Mouse (Mus musculus) intestine, embryonic 16.5 days (tissue): ENCODE measurements around the gene Becn1. TPM values are rescaled to one million over a fixed set of nuclear protein-coding genes. Genes with fewer than 3 reads are reported as not detected.
"Not testable (repeated sequence)": the region's sequence is repeated elsewhere in the genome, so short reads cannot be mapped to it uniquely, and the experiment has no call there.

Experiments used
- ATAC-seq: fragments of 200-750 bp; cut with Nextera tagmentation; 2 replicates; pipeline ENCODE4 v1.8.0; 2017; ENCODE audit warnings: moderate TSS enrichment, moderate library complexity
- H3K27ac ChIP-seq: fragments of 300-500 bp; sonication (generic); 2 replicates; pipeline ENCODE4 v1.5.1; 2014; ENCODE audit warnings: mild to moderate bottlenecking, low read length
- H3K27me3 ChIP-seq: fragments of 300-500 bp; sonication (generic); replicated peaks from 2 replicates; pipeline ENCODE4 v1.6.1; 2014; ENCODE audit warnings: low read length, control low read depth, mixed read lengths; ENCODE audit not compliant: control insufficient read depth, insufficient read depth
- H3K36me3 ChIP-seq: fragments of 300-500 bp; sonication (generic); 2 replicates; pipeline ENCODE4 v1.6.1; 2014; ENCODE audit warnings: low read length, control low read depth; ENCODE audit not compliant: control insufficient read depth, insufficient read depth
- H3K4me1 ChIP-seq: fragments of 300-500 bp; sonication (generic); 2 replicates; pipeline ENCODE4 v1.6.1; 2014; ENCODE audit warnings: low read length, control low read depth, mixed read lengths; ENCODE audit not compliant: control insufficient read depth, insufficient read depth
- H3K4me2 ChIP-seq: fragments of 300-500 bp; sonication (generic); 2 replicates; pipeline ENCODE4 v1.6.1; 2014; ENCODE audit warnings: low read depth, low read length, control low read depth
- H3K4me3 ChIP-seq: fragments of 300-500 bp; sonication (generic); 2 replicates; pipeline ENCODE4 v1.5.1; 2014; ENCODE audit warnings: mild to moderate bottlenecking, low read length
- H3K9ac ChIP-seq: fragments of 300-500 bp; sonication (generic); 2 replicates; pipeline ENCODE4 v1.6.1; 2014; ENCODE audit warnings: low read depth, low read length
- H3K9me3 ChIP-seq: fragments of 300-500 bp; sonication (generic); 2 replicates; pipeline ENCODE4 v1.6.1; 2016; ENCODE audit warnings: low read length, control low read depth; ENCODE audit not compliant: control insufficient read depth
- WGBS: fragments of 180-500 bp; shearing (Covaris S2); extraction: QIAGEN DNeasy Blood & Tissue Kit; methylation state at CpG from one replicate; pipeline ENCODE4 v1.1.7; 2014; 5-methylcytosine and 5-hydroxymethylcytosine counted together
- polyA plus RNA-seq: library from polyadenylated mRNA; unstranded; fragments of >200 nt; fragmentation: Nextera tagmentation; extraction: Ambion mirVana; gene quantifications from 2 replicates; pipeline ENCODE4 v1.2.1, GENCODE M21; 2015

Gene Becn1
- polyA plus RNA-seq, 1 experiment from 2014 or later: 145 TPM

DNA sequence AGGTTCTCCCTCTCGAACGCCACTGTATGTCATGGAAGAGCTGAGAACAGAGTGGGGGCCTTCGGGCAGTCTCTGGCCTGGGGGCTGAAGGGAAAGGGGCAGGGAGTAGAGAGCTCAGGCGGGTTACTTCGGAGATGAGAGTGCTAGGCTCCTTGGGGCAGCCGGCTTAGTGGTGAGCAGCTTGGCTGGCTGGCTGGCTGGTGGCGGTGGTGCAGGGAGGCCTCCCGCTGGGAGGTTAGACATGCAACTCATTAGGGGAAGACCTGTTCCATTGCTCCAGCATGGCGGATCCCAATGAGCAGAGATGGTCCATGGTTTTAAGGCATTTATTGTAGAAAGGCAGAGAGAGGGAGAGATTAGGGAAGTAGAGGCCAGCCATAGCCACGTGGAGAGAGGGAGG, 31.9 kb upstream of the Becn1 start:
- H3K4me2 ChIP-seq: 0 out of 2 replicates have a peak overlapping the region, but pooled peaks have one; percentile 2
- H3K27ac ChIP-seq: no peak overlapping the region
- H3K4me1 ChIP-seq: peaks cover 12% of the 10 kb centered on the region
- no peaks in the 10 kb centered on the region for H3K9me3 ChIP-seq
- 53% methylated on average over 10 of the region's 10 CpGs for WGBS
- peak overlapping the region; percentile 17; the same call in 1 of the 2 replicates for H3K4me3 ChIP-seq
- ATAC-seq: no peak
- no peaks in the 10 kb centered on the region for H3K27me3 ChIP-seq
- H3K9ac ChIP-seq: no peak overlapping the region
- H3K36me3 ChIP-seq: no peaks in the 10 kb centered on the region

GRCm38 (mm10) chr11:101332537-101332936, 30.5 kb upstream of the Becn1 start:
- Histone ChIP-seq H3K36me3 (no peaks in the 10 kb centered on the region), H3K4me2 (peak overlapping the region; percentile 21; the same call in 1 of the 2 replicates), H3K27me3 (no peaks in the 10 kb centered on the region), H3K4me1 (peaks cover 9% of the 10 kb centered on the region), H3K9ac (no peak overlapping the region), H3K27ac (no peak overlapping the region), H3K9me3 (no peaks in the 10 kb centered on the region), H3K4me3 (peak overlapping the region; percentile 20)
- WGBS: 64% methylated on average over 3 of the region's 3 CpGs
- ATAC-seq: no peak

GRCm38 (mm10) chr11:101330961-101331360, 28.9 kb upstream of the Becn1 start:
- H3K36me3 ChIP-seq, H3K27me3 ChIP-seq, H3K4me1 ChIP-seq, H3K9me3 ChIP-seq, H3K9ac ChIP-seq, ATAC-seq: not testable (repeated sequence)
- Histone ChIP-seq H3K27ac (peak overlapping the region; percentile 65), H3K4me2 (peak overlapping the region; percentile 24; the same call in 1 of the 2 replicates), H3K4me3 (peak overlapping the region; percentile 8; the same call in 1 of the 2 replicates)
- WGBS: 66% methylated on average over 6 of the region's 6 CpGs

DNA sequence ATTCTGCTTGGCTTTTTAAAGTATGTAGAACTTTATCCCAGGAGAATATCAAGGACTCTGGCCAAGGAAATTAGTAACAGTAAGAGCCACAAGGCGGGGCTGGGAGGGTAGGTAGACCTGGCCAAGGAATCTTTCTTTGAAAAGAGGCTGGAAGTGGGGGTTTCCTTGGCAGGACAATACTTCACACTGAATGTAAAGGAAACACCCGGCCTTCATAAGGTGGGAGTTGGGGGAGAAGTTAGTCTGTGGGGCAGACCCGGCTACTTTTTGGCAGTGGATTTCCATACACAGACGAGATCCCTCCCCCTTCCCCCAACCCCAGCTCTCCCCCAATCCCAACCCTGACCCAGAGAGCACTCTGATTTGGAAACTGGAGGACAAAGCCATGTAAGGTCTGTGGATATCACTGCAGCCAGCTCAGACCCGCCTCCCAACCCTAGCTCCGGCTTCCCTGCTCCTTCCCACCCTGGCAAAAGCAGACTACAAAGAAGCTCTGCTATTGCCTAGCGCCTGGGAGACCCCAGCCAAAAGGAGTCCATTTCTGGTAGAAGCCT, 28.4 kb upstream of the Becn1 start, which contains the start of gene Aoc3:
TSS of gene Aoc3 (plus strand) at position 235 of the 554 bp plus-strand sequence.
- Histone ChIP-seq H3K27me3 (no peaks in the 10 kb centered on the region), H3K27ac (peak within 1 kb of the TSS; percentile 65), H3K36me3 (peaks cover 2% of the 10 kb centered on the region), H3K4me1 (peaks cover 8% of the 10 kb centered on the region; the same call in 1 of the 2 replicates), H3K4me3 (peak within 1 kb of the TSS; percentile 20; the same call in 1 of the 2 replicates), H3K9me3 (no peaks in the 10 kb centered on the region), H3K4me2 (peak within 1 kb of the TSS; percentile 24; the same call in 1 of the 2 replicates), H3K9ac (peak within 1 kb of the TSS; percentile 30; the same call in 1 of the 2 replicates)
- peak; percentile 54 for ATAC-seq
- WGBS: 55% methylated on average over 7 of the region's 7 CpGs

- 84% methylated on average over 6 of the region's 6 CpGs for WGBS
- H3K9ac ChIP-seq: no peak overlapping the region
- H3K4me3 ChIP-seq: no peak overlapping the region
- H3K4me2 ChIP-seq: no peak overlapping the region
- H3K27ac ChIP-seq: peak overlapping the region; percentile 23; the same call in 1 of the 2 replicates
- H3K9me3 ChIP-seq: no peaks in the 10 kb centered on the region
- no peaks in the 10 kb centered on the region for H3K27me3 ChIP-seq
- no peak for ATAC-seq
- peaks cover 4% of the 10 kb centered on the region for H3K36me3 ChIP-seq
- peaks cover 8% of the 10 kb centered on the region; the same call in 1 of the 2 replicates for H3K4me1 ChIP-seq
These were observed 27.0 kb upstream of the Becn1 start for GRCm38 (mm10) chr11:101328941-101329635.

DNA sequence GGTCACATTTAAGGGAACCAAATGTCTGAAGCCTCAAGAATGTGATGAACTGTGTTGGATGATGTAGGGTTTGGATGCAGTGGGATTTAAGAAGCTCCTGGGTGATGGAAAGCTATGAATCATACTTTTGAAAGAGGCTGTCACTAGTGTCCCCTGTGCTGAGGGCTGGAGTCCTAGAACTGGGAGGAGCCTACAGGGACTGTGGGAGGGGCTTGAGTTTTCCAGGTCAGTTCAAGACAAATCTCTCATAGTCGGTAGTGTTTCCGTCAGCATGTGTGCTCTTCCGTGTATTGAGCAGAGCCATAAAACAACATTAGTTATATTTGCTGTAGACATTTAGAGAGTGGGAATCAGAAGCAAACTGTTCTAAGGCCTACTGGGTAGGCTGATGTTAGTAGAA, 25.2 kb upstream of the Becn1 start:
- no peaks in the 10 kb centered on the region for H3K9me3 ChIP-seq
- H3K9ac ChIP-seq: no peak overlapping the region
- no peak overlapping the region for H3K4me3 ChIP-seq
- no peaks in the 10 kb centered on the region for H3K27me3 ChIP-seq
- H3K4me1 ChIP-seq: peaks cover 8% of the 10 kb centered on the region; the same call in 1 of the 2 replicates
- no peak overlapping the region for H3K27ac ChIP-seq
- H3K4me2 ChIP-seq: no peak overlapping the region
- peaks cover 6% of the 10 kb centered on the region for H3K36me3 ChIP-seq
- no peak for ATAC-seq
- WGBS: 34% methylated on average over 3 of the region's 3 CpGs

GRCm38 (mm10) chr11:101326147-101326546, 24.1 kb upstream of the Becn1 start:
- Histone ChIP-seq H3K9me3 (no peaks in the 10 kb centered on the region), H3K4me2 (no peak overlapping the region), H3K27me3 (no peaks in the 10 kb centered on the region), H3K4me1 (peaks cover 8% of the 10 kb centered on the region; the same call in 1 of the 2 replicates), H3K4me3 (no peak overlapping the region), H3K9ac (no peak overlapping the region), H3K27ac (no peak overlapping the region), H3K36me3 (peaks cover 7% of the 10 kb centered on the region)
- 86% methylated on average over 11 of the region's 11 CpGs for WGBS
- no peak for ATAC-seq

GRCm38 (mm10) chr11:101325201-101325600, 23.1 kb upstream of the Becn1 start:
- peaks cover 14% of the 10 kb centered on the region for H3K36me3 ChIP-seq
- H3K4me3 ChIP-seq, H3K27ac ChIP-seq, H3K9me3 ChIP-seq, ATAC-seq, H3K4me1 ChIP-seq, H3K4me2 ChIP-seq, H3K9ac ChIP-seq, H3K27me3 ChIP-seq: not testable (repeated sequence)
- 90% methylated on average over 11 of the region's 11 CpGs for WGBS

- Histone ChIP-seq H3K4me2 (no peak within 1 kb of the TSS), H3K36me3 (peaks cover 19% of the 10 kb centered on the region), H3K9me3 (no peaks in the 10 kb centered on the region), H3K27ac (no peak within 1 kb of the TSS), H3K27me3 (no peaks in the 10 kb centered on the region), H3K4me3 (no peak within 1 kb of the TSS), H3K9ac (no peak within 1 kb of the TSS), H3K4me1 (peaks cover 8% of the 10 kb centered on the region; the same call in 1 of the 2 replicates)
- no peak for ATAC-seq
- WGBS: 81% methylated on average over 5 of the region's 5 CpGs
These were observed 22.7 kb upstream of the Becn1 start, which contains the start of gene Aoc2 for GRCm38 (mm10) chr11:101324763-101325162. Aoc2 (plus strand) TSS chr11:101325063.
